Mouse (Mus musculus) C2C12 (cell line): ENCODE data around the gene Fnip1. TPM values are rescaled to one million over a fixed set of nuclear protein-coding genes. Genes with fewer than 3 reads are reported as not detected.

Experiments used
- H3K27me3 ChIP-seq: one replicate; pipeline ENCODE4 v1.6.1; 2011; ENCODE audit not compliant: control insufficient read depth, insufficient read depth, insufficient read length
- H3K36me3 ChIP-seq: one replicate; pipeline ENCODE4 v1.6.1; 2011; ENCODE audit not compliant: control insufficient read depth, insufficient read depth
- H3K4me3 ChIP-seq: one replicate; pipeline ENCODE4 v1.5.1; 2011; ENCODE audit warnings: mild to moderate bottlenecking, control low read depth; ENCODE audit not compliant: poor library complexity, insufficient read depth, severe bottlenecking
- H3K79me2 ChIP-seq: one replicate; pipeline ENCODE4 v1.6.1; 2011; ENCODE audit not compliant: control insufficient read depth, insufficient read depth
- H3K79me3 ChIP-seq: one replicate; pipeline ENCODE4 v1.6.1; 2011; ENCODE audit warnings: low read depth, control low read depth
- H3ac ChIP-seq: one replicate; pipeline ENCODE3; 2011; ENCODE audit warnings: low read depth; ENCODE audit not compliant: control insufficient read depth, insufficient read length
- CEBPB ChIP-seq: IDR thresholded peaks from one replicate; pipeline ENCODE4 v1.6.1; 2011; ENCODE audit warnings: low read depth, mild to moderate bottlenecking, control low read depth, moderate library complexity
- CTCF ChIP-seq: IDR thresholded peaks from one replicate; pipeline ENCODE4 v1.5.1; 2011; ENCODE audit not compliant: control insufficient read depth, insufficient read depth, insufficient read length
- FOSL1 ChIP-seq: IDR thresholded peaks from one replicate; pipeline ENCODE4 v1.8.0; 2011; ENCODE audit warnings: mild to moderate bottlenecking, low read length; ENCODE audit not compliant: poor library complexity, insufficient read depth, severe bottlenecking
- MAX ChIP-seq: IDR thresholded peaks from one replicate; pipeline ENCODE4 v1.6.1; 2011; ENCODE audit warnings: mild to moderate bottlenecking, control low read depth
- MYOD1 ChIP-seq: IDR thresholded peaks from one replicate; pipeline ENCODE4 v1.6.1; 2011; ENCODE audit warnings: low read depth; ENCODE audit not compliant: control insufficient read depth, insufficient read length
- MYOG ChIP-seq: IDR thresholded peaks from one replicate; pipeline ENCODE4 v1.6.1; 2011; ENCODE audit not compliant: control insufficient read depth, insufficient read length; ENCODE audit errors: extremely low read depth
- USF1 ChIP-seq: IDR thresholded peaks from one replicate; pipeline ENCODE4 v1.6.1; 2011; ENCODE audit warnings: low read depth, mild to moderate bottlenecking, control low read depth, moderate library complexity
- polyA plus RNA-seq: library from polyadenylated mRNA; unstranded; fragments of >200 nt; fragmentation: generic; extraction: Trizol; gene quantifications from one replicate; pipeline ENCODE4 v1.2.1, GENCODE M21; 2012; ENCODE audit warnings: missing spikeins

Gene Fnip1
- polyA plus RNA-seq, 1 experiment, result 2.6 TPM

GRCm38 (mm10) chr11:54427138-54427537 is 10.9 kb upstream of the Fnip1 start:
- H3ac ChIP-seq, result no peak overlapping the region
- no peak overlapping the region for H3K4me3 ChIP-seq
- TF ChIP-seq CTCF (no peak), MAX (no peak), USF1 (no peak), FOSL1 (no peak), MYOD1 (no peak), MYOG (no peak), CEBPB (no peak)
- H3K79me2 ChIP-seq, result no peaks in the 10 kb centered on the region
- no peaks in the 10 kb centered on the region for H3K79me3 ChIP-seq
- peaks cover 10% of the 10 kb centered on the region for H3K27me3 ChIP-seq
- no peaks in the 10 kb centered on the region for H3K36me3 ChIP-seq

- peaks cover 13% of the 10 kb centered on the region for H3K27me3 ChIP-seq
- no peaks in the 10 kb centered on the region for H3K79me3 ChIP-seq
- no peak overlapping the region for H3ac ChIP-seq
- H3K4me3 ChIP-seq, result no peak overlapping the region
- H3K36me3 ChIP-seq, result no peaks in the 10 kb centered on the region
- TF ChIP-seq MYOG, result no peak
- no peak for TF ChIP-seq MYOD1
- TF ChIP-seq USF1, result no peak
- H3K79me2 ChIP-seq, result no peaks in the 10 kb centered on the region
Measured at GRCm38 (mm10) chr11:54427695-54428352, 10.2 kb upstream of the Fnip1 start.

GRCm38 (mm10) chr11:54429224-54429623 is 8.8 kb upstream of the Fnip1 start:
- H3K4me3 ChIP-seq, result no peak overlapping the region
- no peaks in the 10 kb centered on the region for H3K79me3 ChIP-seq
- no peaks in the 10 kb centered on the region for H3K79me2 ChIP-seq
- H3ac ChIP-seq, result no peak overlapping the region
- peaks cover 13% of the 10 kb centered on the region for H3K27me3 ChIP-seq
- TF ChIP-seq CEBPB (no peak), MAX (no peak), MYOG (no peak), MYOD1 (no peak), USF1 (no peak), CTCF (no peak), FOSL1 (no peak)
- no peaks in the 10 kb centered on the region for H3K36me3 ChIP-seq

GRCm38 (mm10) chr11:54435797-54436196 is 2.2 kb upstream of the Fnip1 start:
- H3K79me2 ChIP-seq, result peaks cover 28% of the 10 kb centered on the region
- TF ChIP-seq CEBPB (no peak), MYOG (no peak), USF1 (no peak), CTCF (no peak)
- H3ac ChIP-seq, result no peak overlapping the region
- peaks cover 3% of the 10 kb centered on the region for H3K27me3 ChIP-seq
- peaks cover 23% of the 10 kb centered on the region for H3K79me3 ChIP-seq
- no peaks in the 10 kb centered on the region for H3K36me3 ChIP-seq
- H3K4me3 ChIP-seq, result no peak overlapping the region

GRCm38 (mm10) chr11:54437310-54437822 is 633 bp upstream of the Fnip1 start:
- no peak for TF ChIP-seq FOSL1
- TF ChIP-seq MYOG, result no peak
- TF ChIP-seq CEBPB, result no peak
- TF ChIP-seq MAX, result no peak
- no peak for TF ChIP-seq USF1
- TF ChIP-seq MYOD1, result no peak
- TF ChIP-seq CTCF, result no peak
- Histone ChIP-seq H3ac (no peak overlapping the region), H3K79me2 (peaks cover 44% of the 10 kb centered on the region), H3K27me3 (peaks cover 3% of the 10 kb centered on the region), H3K79me3 (peaks cover 36% of the 10 kb centered on the region), H3K36me3 (no peaks in the 10 kb centered on the region), H3K4me3 (peak overlapping the region; percentile 83)

- Histone ChIP-seq H3K4me3 (peak overlapping the region; percentile 83), H3K36me3 (no peaks in the 10 kb centered on the region), H3K27me3 (no peaks in the 10 kb centered on the region), H3ac (peak overlapping the region; percentile 86), H3K79me2 (peaks cover 54% of the 10 kb centered on the region), H3K79me3 (peaks cover 44% of the 10 kb centered on the region)
- no peak for TF ChIP-seq MYOD1
- TF ChIP-seq FOSL1, result no peak
Measured at GRCm38 (mm10) chr11:54438366-54438781, 375 bp downstream of the Fnip1 start.
